ENCODE assay signal across 8 mouse cellular contexts in genomic region chr11:23954323-23954722, GRCm38 (mm10). TPM values are rescaled to one million over a fixed set of nuclear protein-coding genes. Genes with fewer than 3 reads are reported as not detected.
DNase-seq lines count a peak whose midpoint lies in the region; ATAC-seq and TF ChIP-seq lines count a peak whose summit lies in the region.

No protein-coding gene starts in this region.

- no peaks in the 10 kb centered on the region for H3K9me3 ChIP-seq in midbrain, embryonic 11.5 days (ENCODE audit: control insufficient read depth, low read length)
- H3K9me3 ChIP-seq in midbrain, embryonic 16.5 days (replicated peaks; ENCODE audit: control insufficient read depth, low read length, poor library complexity, severe bottlenecking): no peaks in the 10 kb centered on the region
- no peaks in the 10 kb centered on the region for H3K9me3 ChIP-seq in limb, embryonic 13.5 days
- H3K9me3 ChIP-seq in stomach, postnatal 0 days (ENCODE audit: control insufficient read depth, low read length): no peaks in the 10 kb centered on the region

- no peak for ATAC-seq in midbrain, embryonic 11.5 days (ENCODE audit: low FRiP score)
- no peak for ATAC-seq in midbrain, embryonic 16.5 days
- no peak for ATAC-seq in limb, embryonic 13.5 days (ENCODE audit: low FRiP score, low read depth)
- ATAC-seq in stomach, postnatal 0 days (ENCODE audit: low FRiP score, low TSS enrichment): no peak

- no peaks in the 10 kb centered on the region for H3K27me3 ChIP-seq in midbrain, embryonic 11.5 days (ENCODE audit: control insufficient read depth, insufficient read depth, low read length)
- H3K27me3 ChIP-seq in midbrain, embryonic 16.5 days (ENCODE audit: control insufficient read depth, insufficient read depth, low read depth, low read length): no peaks in the 10 kb centered on the region; the same call in 1 of the 2 replicates
- peaks cover 12% of the 10 kb centered on the region; the same call in 1 of the 2 replicates for H3K27me3 ChIP-seq in limb, embryonic 13.5 days
- no peaks in the 10 kb centered on the region for H3K27me3 ChIP-seq in stomach, postnatal 0 days (ENCODE audit: control insufficient read depth, insufficient read depth, low read length)

- H3K9ac ChIP-seq in midbrain, embryonic 11.5 days (ENCODE audit: low read length): no peak overlapping the region
- no peak overlapping the region for H3K9ac ChIP-seq in midbrain, embryonic 16.5 days (ENCODE audit: low read depth, low read length)
- H3K9ac ChIP-seq in limb, embryonic 13.5 days: 0 out of 2 replicates have a peak overlapping the region, but pooled peaks have one; percentile 19
- H3K9ac ChIP-seq in stomach, postnatal 0 days (ENCODE audit: low read length): no peak overlapping the region

- intact Hi-C loops in left cerebral cortex, postnatal 36 days (cut with DNase I): loop anchor here (2.0 to 10.0 kb wide), 2 partner anchors 100 to 276 kb away; no protein-coding TSS in a partner anchor

- H3K4me2 ChIP-seq in midbrain, embryonic 11.5 days: no peak overlapping the region
- no peak overlapping the region for H3K4me2 ChIP-seq in midbrain, embryonic 16.5 days (ENCODE audit: low read length)
- H3K4me2 ChIP-seq in limb, embryonic 13.5 days (replicated peaks): peak overlapping the region; percentile 37; the same call in 1 of the 2 replicates
- peak overlapping the region; percentile 37 for H3K4me2 ChIP-seq in stomach, postnatal 0 days (replicated peaks; ENCODE audit: low read depth)

- no peak overlapping the region for H3K4me3 ChIP-seq in midbrain, embryonic 11.5 days (ENCODE audit: low read depth, low read length)
- no peak overlapping the region for H3K4me3 ChIP-seq in midbrain, embryonic 16.5 days (ENCODE audit: low read depth, low read length)
- no peak overlapping the region for H3K4me3 ChIP-seq in limb, embryonic 13.5 days
- H3K4me3 ChIP-seq in stomach, postnatal 0 days (ENCODE audit: low read depth, low read length): no peak overlapping the region

- 8% methylated on average over 4 of the region's 4 CpGs for WGBS in midbrain, embryonic 11.5 days
- 2% methylated on average over 4 of the region's 4 CpGs for WGBS in midbrain, embryonic 16.5 days
- 2% methylated on average over 4 of the region's 4 CpGs for WGBS in limb, embryonic 13.5 days
- WGBS in stomach, postnatal 0 days: 5% methylated on average over 4 of the region's 4 CpGs

- peak; percentile 4 to 6 for DNase-seq in cerebellum, postnatal 25 days
- no peak for DNase-seq in cerebellum, adult 9-11 months
- DNase-seq in midbrain, embryonic 11.5 days (ENCODE audit: low spot score, missing footprints): peak; percentile 89
- no peak for DNase-seq in stomach, postnatal 0 days (ENCODE audit: low spot score)
- no peak for DNase-seq in left cerebral cortex, postnatal 36 days (ENCODE audit: low spot score in 2 of 2)
- DNase-seq in ovary, postnatal 36 days (ENCODE audit: low spot score): no peak

- H3K27ac ChIP-seq in midbrain, embryonic 11.5 days (ENCODE audit: low read depth, low read length): no peak overlapping the region
- H3K27ac ChIP-seq in midbrain, embryonic 16.5 days (ENCODE audit: low read length): no peak overlapping the region
- no peak overlapping the region for H3K27ac ChIP-seq in limb, embryonic 13.5 days
- no peak overlapping the region for H3K27ac ChIP-seq in stomach, postnatal 0 days (replicated peaks)

- H3K36me3 ChIP-seq in midbrain, embryonic 11.5 days (ENCODE audit: control insufficient read depth, insufficient read depth, low read length): no peaks in the 10 kb centered on the region
- H3K36me3 ChIP-seq in midbrain, embryonic 16.5 days (ENCODE audit: control insufficient read depth, insufficient read depth, low read length): no peaks in the 10 kb centered on the region
- no peaks in the 10 kb centered on the region for H3K36me3 ChIP-seq in limb, embryonic 13.5 days
- H3K36me3 ChIP-seq in stomach, postnatal 0 days (ENCODE audit: control insufficient read depth, insufficient read depth, low read length): no peaks in the 10 kb centered on the region

- TF ChIP-seq EP300 in stomach, postnatal 0 days (optimal IDR thresholded peaks at IDR 0.05): no peak

- H3K4me1 ChIP-seq in midbrain, embryonic 11.5 days (ENCODE audit: control insufficient read depth, insufficient read depth, low read length): no peaks in the 10 kb centered on the region
- H3K4me1 ChIP-seq in midbrain, embryonic 16.5 days (ENCODE audit: control insufficient read depth, insufficient read depth, low read length): peaks cover 2% of the 10 kb centered on the region; the same call in 1 of the 2 replicates
- no peaks in the 10 kb centered on the region for H3K4me1 ChIP-seq in limb, embryonic 13.5 days
- H3K4me1 ChIP-seq in stomach, postnatal 0 days (replicated peaks; ENCODE audit: control insufficient read depth, insufficient read depth): no peaks in the 10 kb centered on the region

- TF ChIP-seq CTCF in stomach, postnatal 0 days (IDR thresholded peaks at IDR 0.05; ENCODE audit: low read depth): peak; percentile 69

RNA-seq across cellular contexts. Expression of gene Papolg, which starts 59.3 kb away (rescaled TPM):
- polyA plus RNA-seq in midbrain, embryonic 11.5 days (2014; fragmentation: Nextera tagmentation; extraction: Ambion mirVana): 28.8 and 32.3 TPM in 2 replicates
- polyA plus RNA-seq in midbrain, embryonic 16.5 days (2015; fragmentation: Nextera tagmentation; extraction: Ambion mirVana): 21.5 and 22.7 TPM in 2 replicates
- polyA plus RNA-seq in limb, embryonic 13.5 days (2015; fragmentation: Nextera tagmentation; extraction: Ambion mirVana): 17.9 and 20.3 TPM in 2 replicates
- 4.4 and 4.7 TPM in 2 replicates for polyA plus RNA-seq in stomach, postnatal 0 days (2015; fragmentation: Nextera tagmentation; extraction: Ambion mirVana)
- 10 to 100 TPM; 17.6 to 22.8 TPM for total RNA-seq in left cerebral cortex, postnatal 36 days (2021)

Comparison
In these comparisons a context has a peak if more than half of its experiments do, and no peak if none do; other contexts are left out.
1. DNase-seq: peak in cerebellum, postnatal 25 days (2 of 2) and midbrain, embryonic 11.5 days (single experiment); none in cerebellum, adult 9-11 months (single experiment), stomach, postnatal 0 days (single experiment), left cerebral cortex, postnatal 36 days (0 of 2) and ovary, postnatal 36 days (single experiment).
2. H3K4me2 ChIP-seq: peak in limb, embryonic 13.5 days (single experiment) and stomach, postnatal 0 days (single experiment); none in midbrain, embryonic 11.5 days (single experiment) and midbrain, embryonic 16.5 days (single experiment).